Mouse (Mus musculus) midbrain, embryonic 10.5 days (tissue): Measurements from ENCODE around the gene Hoxc5. TPM values are rescaled to one million over a fixed set of nuclear protein-coding genes. Genes with fewer than 3 reads are reported as not detected.

ENCODE experiments used
- DNase-seq: peaks from one replicate; pipeline ENCODE4 v3.0.0-alpha.2; 2017; ENCODE audit warnings: low spot score
- H3K27ac ChIP-seq: fragments of 300-500 bp; sonication (generic); replicated peaks from 2 replicates; pipeline ENCODE4 v1.5.1; 2016; ENCODE audit warnings: mild to moderate bottlenecking
- H3K27me3 ChIP-seq: fragments of 300-500 bp; sonication (generic); 2 replicates; pipeline ENCODE4 v1.6.1; 2016; ENCODE audit warnings: low read depth, mild to moderate bottlenecking; ENCODE audit not compliant: poor library complexity, severe bottlenecking
- H3K36me3 ChIP-seq: fragments of 300-500 bp; sonication (generic); 2 replicates; pipeline ENCODE4 v1.6.1; 2016; ENCODE audit warnings: mild to moderate bottlenecking, moderate library complexity
- H3K4me1 ChIP-seq: fragments of 300-500 bp; sonication (generic); 2 replicates; pipeline ENCODE4 v1.6.1; 2016
- H3K4me3 ChIP-seq: fragments of 300-500 bp; sonication (generic); 2 replicates; pipeline ENCODE4 v1.5.1; 2016; ENCODE audit warnings: mild to moderate bottlenecking, moderate library complexity
- H3K9me3 ChIP-seq: fragments of 300-500 bp; sonication (generic); replicated peaks from 2 replicates; pipeline ENCODE4 v1.6.1; 2016; ENCODE audit warnings: mild to moderate bottlenecking
- WGBS: fragments of 180-500 bp; shearing (Covaris S2); methylation state at CpG from one replicate; pipeline ENCODE4 v1.1.7; 2016; 5-methylcytosine and 5-hydroxymethylcytosine counted together
- polyA plus RNA-seq: library from polyadenylated mRNA; unstranded; fragments of >200 nt; fragmentation: Nextera tagmentation; extraction: Ambion mirVana; gene quantifications from 2 replicates; pipeline ENCODE4 v1.2.1, GENCODE M21; 2016

The Hoxc5 gene
- polyA plus RNA-seq, 1 experiment from 2014 or later, result 0.06 TPM

DNA sequence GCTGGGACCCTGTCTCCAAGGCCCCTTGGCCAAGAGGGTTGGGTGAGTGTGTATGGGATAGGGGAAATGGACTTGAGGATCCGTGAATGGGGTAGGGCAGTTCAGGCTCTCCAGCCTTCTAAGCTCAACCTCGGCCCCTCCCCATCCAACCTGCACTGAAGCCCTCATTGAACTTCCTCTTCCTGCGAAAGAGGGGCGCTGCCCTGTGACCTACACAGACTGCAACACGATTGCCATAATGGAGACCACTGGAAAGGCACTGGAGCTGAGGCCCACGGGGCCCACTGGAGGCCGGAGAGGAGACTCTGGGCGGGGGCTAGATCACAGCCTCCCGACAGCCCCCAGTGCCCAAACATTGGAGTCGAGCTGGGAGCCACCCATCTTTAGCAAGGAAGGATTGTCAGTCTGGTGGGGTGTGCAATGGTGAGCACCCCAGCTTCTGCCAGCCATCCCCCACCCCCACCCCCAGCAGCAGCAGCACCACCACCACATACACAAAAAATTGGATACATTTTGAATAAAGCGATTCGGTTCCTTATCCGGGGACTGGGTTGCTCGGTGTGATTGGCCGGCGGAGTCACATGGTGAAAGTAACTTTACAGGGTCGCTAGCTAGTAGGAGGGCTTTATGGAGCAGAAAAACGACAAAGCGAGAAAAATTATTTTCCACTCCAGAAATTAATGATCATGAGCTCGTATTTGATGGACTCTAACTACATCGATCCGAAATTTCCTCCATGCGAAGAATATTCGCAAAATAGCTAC is 67.0 kb downstream of the Hoxc5 start:
- no peaks in the 10 kb centered on the region for H3K9me3 ChIP-seq
- peak overlapping the region; percentile 20 for H3K4me3 ChIP-seq
- H3K27ac ChIP-seq, result no peak overlapping the region
- no peaks in the 10 kb centered on the region for H3K36me3 ChIP-seq
- H3K4me1 ChIP-seq, result peaks cover 8% of the 10 kb centered on the region; the same call in 1 of the 2 replicates
- DNase-seq, result no peak
- peaks cover 100% of the 10 kb centered on the region for H3K27me3 ChIP-seq
- WGBS, result under 1% methylated on average over 24 of the region's 24 CpGs

DNA sequence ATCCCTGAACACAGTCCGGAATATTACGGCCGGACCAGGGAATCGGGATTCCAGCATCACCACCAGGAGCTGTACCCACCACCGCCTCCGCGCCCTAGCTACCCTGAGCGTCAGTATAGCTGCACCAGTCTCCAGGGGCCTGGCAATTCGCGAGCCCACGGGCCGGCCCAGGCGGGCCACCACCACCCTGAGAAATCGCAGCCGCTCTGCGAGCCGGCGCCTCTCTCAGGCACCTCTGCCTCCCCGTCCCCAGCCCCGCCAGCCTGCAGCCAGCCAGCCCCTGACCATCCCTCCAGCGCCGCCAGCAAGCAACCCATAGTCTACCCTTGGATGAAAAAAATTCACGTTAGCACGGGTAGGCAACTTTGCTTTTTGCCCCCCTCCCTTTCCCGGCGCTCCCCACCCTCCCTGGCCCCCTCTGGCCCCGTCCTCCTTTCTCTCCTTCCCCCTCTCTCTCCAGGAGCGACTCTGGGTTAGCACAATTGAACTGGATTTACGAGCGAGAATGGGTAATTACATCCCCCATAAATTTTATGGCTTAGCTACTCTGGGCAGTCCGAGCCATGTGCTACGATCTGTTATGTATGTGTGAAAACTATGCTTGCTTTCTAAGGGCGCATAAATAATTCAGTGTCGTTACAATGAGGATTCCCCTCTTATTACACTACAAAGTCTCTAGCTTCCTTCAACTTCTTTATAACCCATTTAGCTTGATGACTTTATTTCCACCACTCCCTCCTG is 67.7 kb downstream of the Hoxc5 start:
- peaks cover 8% of the 10 kb centered on the region; the same call in 1 of the 2 replicates for H3K4me1 ChIP-seq
- no peaks in the 10 kb centered on the region for H3K9me3 ChIP-seq
- peaks cover 100% of the 10 kb centered on the region for H3K27me3 ChIP-seq
- WGBS, result under 1% methylated on average over 34 of the region's 34 CpGs
- no peak overlapping the region for H3K27ac ChIP-seq
- DNase-seq, result peak; percentile 62
- H3K36me3 ChIP-seq, result no peaks in the 10 kb centered on the region
- peak overlapping the region; percentile 20 for H3K4me3 ChIP-seq

- Histone ChIP-seq H3K4me1 (peaks cover 8% of the 10 kb centered on the region; the same call in 1 of the 2 replicates), H3K27me3 (peaks cover 100% of the 10 kb centered on the region), H3K27ac (no peak overlapping the region), H3K9me3 (no peaks in the 10 kb centered on the region), H3K36me3 (no peaks in the 10 kb centered on the region), H3K4me3 (no peak overlapping the region)
- no peak for DNase-seq
- WGBS, result 0% methylated on average over 14 of the region's 14 CpGs
Observed at GRCm38 (mm10) chr15:103035548-103035881, 68.3 kb downstream of the Hoxc5 start.

- no peak overlapping the region for H3K27ac ChIP-seq
Observed at GRCm38 (mm10) chr15:103037579-103037978, 70.3 kb downstream of the Hoxc5 start.

DNA sequence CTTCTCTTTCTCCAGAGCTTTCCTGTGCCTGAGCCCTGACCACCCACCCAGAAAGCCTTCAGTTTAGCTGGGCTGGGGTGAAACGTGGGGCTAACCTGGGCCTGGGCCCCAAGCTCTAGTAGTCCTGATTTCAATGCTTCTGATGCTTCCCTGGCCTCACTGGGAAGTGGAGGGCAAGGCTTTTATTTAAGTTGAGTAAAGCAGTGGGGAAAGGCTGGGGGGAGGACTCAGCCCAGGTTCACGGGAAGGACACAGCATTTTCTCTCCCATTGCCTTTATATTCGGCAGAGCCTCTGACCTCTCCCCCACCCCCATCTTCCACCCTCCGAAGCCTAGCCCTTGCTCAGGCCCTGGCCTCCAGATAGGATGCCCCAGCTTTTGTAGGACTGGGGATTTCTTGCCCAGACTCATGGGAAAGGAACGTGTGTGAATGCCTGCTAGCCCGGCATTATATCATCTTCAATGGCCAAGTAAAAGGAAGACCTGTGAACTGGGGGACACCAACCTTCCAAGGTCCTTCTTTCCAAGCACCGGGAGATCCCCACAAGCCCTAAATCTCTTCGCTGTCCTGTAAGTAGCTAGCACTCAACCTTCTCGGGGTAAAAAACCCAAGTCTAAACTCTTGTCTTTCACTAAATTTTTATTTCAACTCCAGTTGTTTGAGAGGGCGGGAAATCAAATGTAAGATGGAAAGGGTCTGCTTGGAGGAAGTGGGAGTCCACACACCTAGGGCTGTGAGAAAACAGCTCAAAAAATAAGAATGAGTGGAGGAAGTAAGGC is 71.6 kb downstream of the Hoxc5 start:
- Histone ChIP-seq H3K36me3 (no peaks in the 10 kb centered on the region), H3K27ac (no peak overlapping the region), H3K9me3 (no peaks in the 10 kb centered on the region), H3K4me1 (peaks cover 11% of the 10 kb centered on the region; the same call in 1 of the 2 replicates), H3K27me3 (peaks cover 100% of the 10 kb centered on the region), H3K4me3 (no peak overlapping the region)
- DNase-seq, result no peak
- WGBS, result 10% methylated on average over 10 of the region's 10 CpGs

More at GRCm38 (mm10) chr15:103037579-103037978, 70.3 kb downstream of the Hoxc5 start:
- Histone ChIP-seq H3K9me3 (no peaks in the 10 kb centered on the region), H3K27me3 (peaks cover 100% of the 10 kb centered on the region), H3K4me3 (no peak overlapping the region), H3K4me1 (peaks cover 11% of the 10 kb centered on the region; the same call in 1 of the 2 replicates), H3K36me3 (no peaks in the 10 kb centered on the region)
- WGBS, result 24% methylated on average over 1 of the region's 1 CpGs
- DNase-seq, result no peak

GRCm38 (mm10) chr15:103039609-103040008 is 72.4 kb downstream of the Hoxc5 start:
- H3K9me3 ChIP-seq, result no peaks in the 10 kb centered on the region
- no peak overlapping the region for H3K27ac ChIP-seq
- H3K4me1 ChIP-seq, result 0 out of 2 replicates have a peak, but pooled peaks cover 6% of the 10 kb centered on the region
- 3% methylated on average over 3 of the region's 3 CpGs for WGBS
- no peak overlapping the region for H3K4me3 ChIP-seq
- H3K27me3 ChIP-seq, result peaks cover 100% of the 10 kb centered on the region
- no peak for DNase-seq
- H3K36me3 ChIP-seq, result no peaks in the 10 kb centered on the region

DNA sequence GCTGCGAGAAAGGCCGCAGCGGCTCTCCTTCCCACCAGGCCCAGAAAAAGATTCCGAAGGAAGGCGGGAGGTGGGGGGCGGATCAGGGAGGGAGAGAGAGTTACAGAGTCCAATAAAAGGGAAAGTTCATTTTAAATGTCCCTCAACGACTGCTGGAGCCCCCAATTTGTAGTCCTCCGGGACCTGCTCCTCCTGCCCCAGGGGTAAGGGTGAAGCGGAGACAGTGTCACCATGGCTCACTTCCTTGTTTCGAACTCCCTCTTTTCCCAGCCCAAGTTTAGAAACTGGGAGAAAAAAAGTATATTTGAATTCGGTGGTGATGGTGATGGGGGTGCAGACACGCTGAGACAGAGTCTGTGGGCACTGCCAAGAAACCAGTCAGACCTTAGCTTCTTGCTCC is 73.4 kb downstream of the Hoxc5 start:
- H3K9me3 ChIP-seq, result no peaks in the 10 kb centered on the region
- DNase-seq, result no peak
- 0 out of 2 replicates have a peak, but pooled peaks cover 3% of the 10 kb centered on the region for H3K4me1 ChIP-seq
- no peak overlapping the region for H3K4me3 ChIP-seq
- H3K36me3 ChIP-seq, result no peaks in the 10 kb centered on the region
- H3K27ac ChIP-seq, result no peak overlapping the region
- H3K27me3 ChIP-seq, result peaks cover 100% of the 10 kb centered on the region
- WGBS, result 2% methylated on average over 12 of the region's 12 CpGs

GRCm38 (mm10) chr15:103041613-103042012 is 74.4 kb downstream of the Hoxc5 start:
- 13% methylated on average over 5 of the region's 5 CpGs for WGBS
- no peak for DNase-seq
- Histone ChIP-seq H3K9me3 (no peaks in the 10 kb centered on the region), H3K27ac (no peak overlapping the region), H3K36me3 (no peaks in the 10 kb centered on the region), H3K4me3 (no peak overlapping the region), H3K4me1 (0 out of 2 replicates have a peak, but pooled peaks cover 3% of the 10 kb centered on the region), H3K27me3 (peaks cover 100% of the 10 kb centered on the region)

GRCm38 (mm10) chr15:103042209-103042608 is 75.0 kb downstream of the Hoxc5 start:
- H3K4me3 ChIP-seq, result no peak overlapping the region
- peaks cover 100% of the 10 kb centered on the region for H3K27me3 ChIP-seq
- H3K9me3 ChIP-seq, result no peaks in the 10 kb centered on the region
- H3K36me3 ChIP-seq, result no peaks in the 10 kb centered on the region
- H3K4me1 ChIP-seq, result 0 out of 2 replicates have a peak, but pooled peaks cover 3% of the 10 kb centered on the region
- H3K27ac ChIP-seq, result no peak overlapping the region
- WGBS, result 0% methylated on average over 1 of the region's 1 CpGs
- DNase-seq, result no peak

- WGBS, result 74% methylated on average over 2 of the region's 2 CpGs
Observed at GRCm38 (mm10) chr15:103051670-103052069, 84.4 kb downstream of the Hoxc5 start.

DNA sequence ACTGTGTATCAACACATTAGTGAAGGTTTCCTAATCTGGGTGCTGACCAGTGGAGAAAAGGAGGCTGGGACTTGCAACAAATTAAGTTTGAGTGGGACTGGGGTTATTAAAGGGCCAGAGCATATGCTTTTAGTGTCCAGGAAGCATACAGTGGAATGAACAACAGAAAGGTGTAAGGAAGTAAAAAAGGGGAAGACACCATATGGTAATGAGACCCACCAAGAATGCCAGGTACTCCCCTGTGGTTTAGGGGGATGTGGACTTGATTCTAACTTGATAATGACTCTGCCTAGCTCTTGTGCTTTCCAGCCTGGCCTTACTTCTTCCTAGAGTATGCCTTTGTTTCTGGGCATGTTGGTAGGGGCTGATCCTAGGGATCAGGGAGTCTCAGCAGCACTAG is 86.0 kb downstream of the Hoxc5 start:
- Histone ChIP-seq H3K27me3 (peaks cover 99% of the 10 kb centered on the region), H3K4me1 (no peaks in the 10 kb centered on the region), H3K36me3 (no peaks in the 10 kb centered on the region), H3K27ac (no peak overlapping the region), H3K4me3 (no peak overlapping the region), H3K9me3 (no peaks in the 10 kb centered on the region)
- no peak for DNase-seq

More at GRCm38 (mm10) chr15:103051670-103052069, 84.4 kb downstream of the Hoxc5 start:
- H3K4me3 ChIP-seq, result no peak overlapping the region
- peaks cover 99% of the 10 kb centered on the region for H3K27me3 ChIP-seq
- no peak overlapping the region for H3K27ac ChIP-seq
- H3K4me1 ChIP-seq, result no peaks in the 10 kb centered on the region
- H3K9me3 ChIP-seq, result no peaks in the 10 kb centered on the region
- H3K36me3 ChIP-seq, result no peaks in the 10 kb centered on the region
- no peak for DNase-seq

DNA sequence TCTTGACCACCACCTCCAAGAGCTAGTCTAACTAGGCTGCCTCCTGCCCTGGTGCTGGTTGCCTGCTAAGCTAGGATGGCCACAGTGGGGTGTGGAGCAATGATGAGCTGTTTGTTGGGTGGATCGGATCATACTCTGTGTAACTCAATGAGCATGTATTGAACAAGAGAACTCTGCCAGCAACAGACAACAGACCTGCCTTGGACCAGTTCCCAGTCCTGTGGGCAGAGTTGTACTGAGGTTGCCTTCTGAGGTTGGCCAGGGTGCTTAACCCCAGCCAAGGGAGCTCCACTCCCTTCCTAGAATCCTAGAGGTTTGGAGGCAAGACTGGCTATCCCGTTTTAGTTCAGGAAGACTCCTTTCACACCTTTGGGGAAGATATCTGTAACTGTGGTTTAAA is 89.2 kb downstream of the Hoxc5 start:
- H3K4me3 ChIP-seq, result no peak overlapping the region
- H3K27ac ChIP-seq, result no peak overlapping the region
- H3K27me3 ChIP-seq, result peaks cover 99% of the 10 kb centered on the region
- peaks cover 6% of the 10 kb centered on the region for H3K4me1 ChIP-seq
- H3K9me3 ChIP-seq, result no peaks in the 10 kb centered on the region
- H3K36me3 ChIP-seq, result no peaks in the 10 kb centered on the region
- no peak for DNase-seq
- 32% methylated on average over 2 of the region's 2 CpGs for WGBS
